Mouse (Mus musculus) CD4-positive helper T cell, adult 2 months (primary cell): Measurements from ENCODE around the gene Esrp2.

Experiments
- DNase-seq: peaks from one replicate; pipeline ENCODE4 v3.0.0-alpha.2; 2012; ENCODE audit warnings: low read depth, missing footprints, low spot score

Gene Esrp2

DNA sequence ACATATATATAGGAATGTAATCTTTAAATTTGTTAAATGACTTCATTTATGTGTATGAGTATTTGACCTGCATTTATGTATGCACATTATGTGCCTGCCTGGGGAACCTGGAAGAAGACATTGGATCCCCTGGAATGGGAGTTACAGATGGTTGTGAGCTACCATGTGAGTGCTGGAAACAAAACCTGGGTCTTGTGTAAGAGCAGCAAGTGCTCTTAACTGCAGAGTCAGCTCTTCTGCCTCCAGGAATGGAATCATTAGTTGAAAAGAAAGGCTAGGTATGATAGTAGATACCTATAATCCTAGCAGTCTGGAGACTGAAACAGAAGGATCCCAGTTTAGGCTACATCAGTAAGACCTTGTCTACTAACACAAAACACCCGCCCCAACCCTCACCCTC is 10.7 kb downstream of the Esrp2 start:
- DNase-seq = no peak

DNA sequence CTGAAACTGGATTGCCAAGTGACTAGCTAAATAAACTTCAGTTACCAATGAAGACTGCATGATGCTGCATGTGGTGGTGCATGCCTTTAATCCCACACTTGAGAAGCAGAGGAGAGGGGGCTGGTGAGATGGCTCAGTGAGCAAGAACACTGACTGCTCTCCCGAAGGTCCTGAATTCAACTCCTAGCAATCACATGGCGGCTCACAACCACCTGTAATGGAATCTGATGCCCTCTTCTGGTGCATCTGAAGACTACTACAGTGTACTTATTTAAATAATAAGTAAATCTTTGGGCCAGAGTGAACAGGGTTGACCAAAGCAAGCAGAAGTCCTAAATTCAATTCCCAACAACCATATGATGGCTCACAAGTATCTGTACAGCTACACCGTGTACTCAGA is 13.3 kb downstream of the Esrp2 start:
- DNase-seq = no peak

DNA sequence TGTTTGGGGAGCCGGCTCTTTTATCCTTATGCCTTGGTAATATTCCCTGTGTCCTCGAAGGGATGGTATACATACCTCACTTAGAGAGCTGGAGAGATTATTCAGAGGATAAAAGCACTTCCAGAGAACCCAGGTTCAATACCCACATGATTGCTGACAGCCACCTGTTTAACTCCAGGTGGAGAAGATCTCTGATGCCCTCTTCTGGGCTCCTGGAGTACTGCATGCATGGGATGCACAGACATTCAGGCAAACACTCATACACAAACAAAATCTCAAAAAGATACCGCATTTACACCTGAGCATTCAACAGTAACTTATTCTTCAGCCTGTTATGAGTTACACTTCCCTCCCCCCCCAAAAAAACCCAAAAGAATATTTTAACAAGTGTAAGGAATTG is 20.9 kb downstream of the Esrp2 start:
- DNase-seq = peak; percentile 61

DNA sequence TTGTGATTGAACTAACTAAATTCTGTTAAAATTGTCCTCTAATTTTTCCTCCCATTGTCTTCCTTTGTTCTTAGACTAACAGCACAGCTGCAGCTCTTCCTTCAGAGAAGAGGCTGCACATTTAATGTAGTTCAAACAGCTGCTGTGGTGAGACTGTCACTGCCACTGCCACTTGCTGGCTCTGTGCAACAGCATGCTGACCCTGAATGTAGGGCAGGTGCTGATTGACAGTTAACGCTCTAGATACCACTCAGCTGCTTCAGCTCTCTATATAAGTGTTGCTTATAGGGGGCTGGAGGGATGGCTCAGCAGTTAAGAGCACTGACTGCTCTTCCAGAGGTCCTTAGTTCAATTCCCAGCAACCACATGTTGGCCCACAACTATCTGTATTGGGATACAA is 24.3 kb downstream of the Esrp2 start:
- DNase-seq = no peak

DNA sequence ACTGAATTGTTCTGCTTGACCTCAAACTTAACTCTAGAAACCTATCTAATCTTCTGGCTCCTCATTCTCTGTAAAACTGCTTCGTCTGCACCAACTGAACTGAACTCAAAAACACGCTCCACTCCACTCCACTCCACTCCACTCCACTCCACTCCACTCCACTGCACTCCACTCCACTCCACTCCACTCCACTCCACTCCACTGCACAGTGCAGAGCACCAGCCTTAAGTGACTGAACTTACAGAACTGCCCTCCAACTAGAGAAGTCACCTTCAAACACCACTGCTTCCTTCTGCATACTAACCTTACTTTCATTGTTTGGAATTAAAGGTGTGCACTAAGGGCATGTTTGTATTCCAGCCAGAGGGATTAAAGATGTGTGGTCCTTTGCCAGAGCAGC is 24.7 kb downstream of the Esrp2 start:
- DNase-seq = no peak

DNA sequence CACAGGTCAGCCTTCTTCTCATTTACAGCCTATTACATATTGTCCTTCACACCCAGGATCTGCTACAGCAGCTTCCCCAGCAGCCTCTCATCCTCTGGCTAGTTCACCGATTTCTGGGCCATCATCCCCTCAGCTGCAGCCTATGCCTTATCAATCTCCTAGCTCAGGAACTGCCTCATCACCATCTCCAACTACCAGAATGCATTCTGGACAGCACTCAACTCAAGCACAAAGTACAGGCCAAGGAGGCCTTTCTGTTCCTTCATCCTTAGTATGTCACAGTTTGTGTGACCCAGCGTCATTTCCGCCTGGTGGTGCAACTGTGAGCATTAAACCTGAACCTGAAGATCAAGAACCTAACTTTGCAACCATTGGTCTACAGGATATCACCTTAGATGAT is 28.0 kb downstream of the Esrp2 start:
- DNase-seq = no peak

DNA sequence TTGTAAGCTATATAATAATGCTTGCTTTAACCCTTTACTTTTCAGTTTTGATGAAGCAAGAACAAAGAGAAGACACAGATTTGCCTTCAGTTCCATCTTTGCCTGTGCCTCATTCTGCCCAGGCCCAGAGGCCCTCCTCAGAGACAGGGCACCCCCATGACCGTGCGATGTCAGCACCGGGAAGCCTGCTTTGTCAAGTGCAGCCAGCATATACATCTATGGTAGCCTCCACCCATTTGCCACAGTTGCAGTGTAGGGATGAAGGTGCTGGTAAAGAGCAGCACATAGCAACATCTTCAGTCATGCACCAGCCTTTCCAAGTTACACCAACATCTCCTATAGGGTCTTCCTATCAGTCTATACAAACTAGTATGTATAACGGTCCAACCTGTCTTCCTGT is 28.7 kb downstream of the Esrp2 start:
- DNase-seq = no peak

DNA sequence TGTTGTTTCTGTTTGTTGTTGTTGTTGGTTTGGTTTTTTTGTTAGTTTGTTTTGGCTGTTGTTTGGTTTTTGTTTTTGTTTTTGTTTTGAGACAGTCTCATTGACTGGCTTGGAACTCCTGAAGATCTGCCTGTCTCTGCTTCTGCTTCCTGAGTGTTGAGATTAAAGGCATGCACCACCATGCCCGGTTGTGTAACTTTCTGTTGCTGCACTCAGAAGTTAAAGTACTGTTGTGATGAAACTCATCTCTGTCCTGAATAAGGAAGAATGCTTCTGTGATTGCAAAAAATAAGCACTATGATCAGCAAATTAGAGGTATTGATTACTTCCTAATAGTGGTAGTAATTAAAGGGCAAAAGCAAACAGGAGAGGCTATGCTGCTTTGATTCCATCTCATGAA is 30.6 kb downstream of the Esrp2 start:
- no peak for DNase-seq

DNA sequence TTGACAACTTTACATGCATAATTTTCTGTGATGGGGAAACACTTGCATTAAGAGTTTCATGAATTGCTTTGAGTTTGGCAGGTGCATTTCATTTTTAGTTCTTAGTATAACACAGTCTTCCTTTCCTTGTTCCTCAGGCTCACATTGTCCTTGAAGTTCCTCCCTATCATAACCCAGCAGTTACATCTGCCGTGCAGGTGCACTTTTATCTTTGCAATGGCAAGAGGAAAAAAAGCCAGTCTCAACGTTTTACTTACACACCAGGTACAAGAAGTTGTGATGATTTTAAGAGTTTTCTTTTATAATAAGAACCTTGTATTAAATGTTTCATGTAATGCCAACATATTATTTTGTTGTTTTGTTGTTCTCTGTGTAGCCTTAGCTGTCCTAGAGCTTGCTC is 32.9 kb downstream of the Esrp2 start:
- no peak for DNase-seq

DNA sequence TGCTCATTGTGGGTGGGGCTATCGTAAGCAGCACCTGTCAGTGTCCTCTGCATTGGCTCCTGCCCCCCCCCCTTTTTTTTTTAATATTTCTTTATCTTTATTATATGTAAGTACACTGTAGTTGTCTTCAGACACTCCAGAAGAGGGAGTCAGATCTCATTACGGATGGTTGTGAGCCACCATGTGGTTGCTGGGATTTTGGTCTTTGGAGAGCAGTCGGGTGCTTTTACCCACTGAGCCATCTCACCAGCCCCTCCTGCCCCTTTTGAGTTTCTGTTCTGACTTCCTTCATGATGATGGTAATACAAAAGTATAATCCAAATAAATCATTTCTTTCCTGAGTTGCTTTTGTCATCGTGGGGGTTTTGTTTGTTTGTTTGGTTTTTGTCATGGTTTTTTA is 34.5 kb downstream of the Esrp2 start:
- DNase-seq = no peak
